Mouse (Mus musculus) heart, embryonic 10.5 days (tissue): Measurements from ENCODE around the gene Phactr1. TPM values are rescaled to one million over a fixed set of nuclear protein-coding genes. Genes with fewer than 3 reads are reported as not detected.
"Not testable (repeated sequence)": the region's sequence is repeated elsewhere in the genome, so short reads cannot be mapped to it uniquely, and the experiment has no call there.

ENCODE experiments used
- DNase-seq: peaks from one replicate; pipeline ENCODE4 v3.0.0-alpha.2; 2017; ENCODE audit warnings: low spot score
- H3K27ac ChIP-seq: fragments of 300-500 bp; sonication (generic); 2 replicates; pipeline ENCODE4 v1.5.1; 2016; ENCODE audit warnings: mild to moderate bottlenecking
- H3K27me3 ChIP-seq: fragments of 300-500 bp; sonication (generic); 2 replicates; pipeline ENCODE4 v1.6.1; 2016; ENCODE audit warnings: mild to moderate bottlenecking; ENCODE audit not compliant: poor library complexity, insufficient read depth, severe bottlenecking
- H3K36me3 ChIP-seq: fragments of 300-500 bp; sonication (generic); 2 replicates; pipeline ENCODE4 v1.6.1; 2016; ENCODE audit warnings: mild to moderate bottlenecking, moderate library complexity
- H3K4me1 ChIP-seq: fragments of 300-500 bp; sonication (generic); 2 replicates; pipeline ENCODE4 v1.6.1; 2016; ENCODE audit warnings: mild to moderate bottlenecking
- H3K4me3 ChIP-seq: fragments of 300-500 bp; sonication (generic); 2 replicates; pipeline ENCODE4 v1.5.1; 2016; ENCODE audit warnings: mild to moderate bottlenecking, moderate library complexity
- H3K9me3 ChIP-seq: fragments of 300-500 bp; sonication (generic); 2 replicates; pipeline ENCODE4 v1.6.1; 2016; ENCODE audit warnings: mild to moderate bottlenecking, moderate library complexity
- WGBS: fragments of 180-500 bp; shearing (Covaris S2); methylation state at CpG from one replicate; pipeline ENCODE4 v1.1.7; 2016; 5-methylcytosine and 5-hydroxymethylcytosine counted together
- polyA plus RNA-seq: library from polyadenylated mRNA; unstranded; fragments of >200 nt; fragmentation: Nextera tagmentation; extraction: Ambion mirVana; gene quantifications from 2 replicates; pipeline ENCODE4 v1.2.1, GENCODE M21; 2016

Phactr1 gene
- polyA plus RNA-seq, 1 experiment from 2014 or later, result 4.1 TPM

DNA sequence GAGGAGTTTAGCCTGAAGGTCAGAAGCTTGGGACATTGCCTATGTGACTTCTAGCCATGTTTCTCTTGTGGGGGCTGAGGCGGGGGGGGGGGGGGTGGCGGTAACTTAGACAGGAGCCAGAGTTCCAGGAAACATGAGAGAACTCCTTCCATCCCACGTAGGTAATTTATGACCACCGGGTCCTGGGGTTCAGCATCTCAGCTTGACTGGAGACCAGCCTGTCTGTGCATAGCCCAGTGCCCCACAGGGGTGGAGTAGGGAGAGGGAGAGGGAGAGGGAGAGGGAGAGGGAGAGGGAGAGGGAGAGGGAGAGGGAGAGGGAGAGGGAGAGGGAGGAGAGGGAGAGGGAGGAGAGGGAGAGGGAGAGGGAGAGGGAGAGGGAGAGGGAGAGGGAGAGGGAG, 264.8 kb downstream of the Phactr1 start:
- H3K36me3 ChIP-seq, H3K27ac ChIP-seq, H3K4me1 ChIP-seq, H3K4me3 ChIP-seq, H3K9me3 ChIP-seq, DNase-seq, H3K27me3 ChIP-seq: not testable (repeated sequence)
- WGBS, result 49% methylated on average over 3 of the region's 4 CpGs

DNA sequence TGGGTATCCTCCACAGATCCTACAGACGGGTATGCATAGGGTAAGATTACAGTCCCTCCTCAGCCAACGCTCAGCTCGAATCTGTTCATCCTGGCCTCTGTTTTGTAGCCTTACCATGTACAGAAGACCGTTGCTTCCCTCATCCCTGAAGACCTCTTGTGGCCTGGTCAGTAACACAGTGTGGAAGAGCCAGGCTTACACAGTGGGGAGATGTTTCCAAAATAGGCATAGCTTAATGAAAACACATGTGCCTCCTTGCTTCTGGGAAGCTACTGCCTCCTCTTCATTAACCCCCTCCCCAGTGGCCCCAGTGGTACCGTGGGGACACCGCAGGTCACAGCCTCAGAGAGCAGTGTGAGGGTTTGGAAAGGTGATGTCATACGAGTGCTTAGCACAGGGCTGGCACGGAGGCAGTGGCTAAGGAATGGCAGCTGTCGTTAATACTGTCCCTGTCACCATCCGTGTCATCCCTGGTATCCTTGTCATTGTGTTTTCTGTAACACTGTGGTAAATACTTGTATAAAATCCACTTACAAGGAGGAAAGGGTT, 268.4 kb downstream of the Phactr1 start:
- WGBS, result 80% methylated on average over 10 of the region's 10 CpGs
- DNase-seq, result no peak
- Histone ChIP-seq H3K4me1 (no peaks in the 10 kb centered on the region; the same call in 1 of the 2 replicates), H3K9me3 (no peaks in the 10 kb centered on the region), H3K36me3 (no peaks in the 10 kb centered on the region), H3K27me3 (no peaks in the 10 kb centered on the region), H3K4me3 (no peak overlapping the region), H3K27ac (no peak overlapping the region)

DNA sequence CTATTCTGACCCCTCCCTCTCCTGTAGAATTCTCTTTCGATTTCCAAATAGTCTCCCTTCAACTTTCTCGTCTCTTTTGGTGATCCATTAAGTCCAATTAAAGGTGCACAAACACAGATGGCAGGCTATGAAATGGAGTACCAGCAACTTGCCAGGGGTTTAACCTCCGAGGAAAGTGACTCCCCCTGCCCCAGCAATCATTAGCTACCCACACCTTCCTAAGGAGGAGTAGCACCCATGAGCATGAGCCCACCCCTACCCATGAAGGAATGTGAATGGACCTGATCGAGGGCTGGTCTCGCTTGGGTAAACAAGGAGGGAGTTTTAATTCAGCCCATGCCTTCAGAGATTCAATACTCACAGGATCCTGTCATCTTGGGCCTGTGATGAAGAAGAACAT, 268.9 kb downstream of the Phactr1 start:
- no peak overlapping the region for H3K4me3 ChIP-seq
- no peaks in the 10 kb centered on the region for H3K9me3 ChIP-seq
- H3K27me3 ChIP-seq, result no peaks in the 10 kb centered on the region
- no peak overlapping the region for H3K27ac ChIP-seq
- no peak for DNase-seq
- H3K36me3 ChIP-seq, result no peaks in the 10 kb centered on the region
- 81% methylated on average over 5 of the region's 5 CpGs for WGBS
- no peaks in the 10 kb centered on the region; the same call in 1 of the 2 replicates for H3K4me1 ChIP-seq

DNA sequence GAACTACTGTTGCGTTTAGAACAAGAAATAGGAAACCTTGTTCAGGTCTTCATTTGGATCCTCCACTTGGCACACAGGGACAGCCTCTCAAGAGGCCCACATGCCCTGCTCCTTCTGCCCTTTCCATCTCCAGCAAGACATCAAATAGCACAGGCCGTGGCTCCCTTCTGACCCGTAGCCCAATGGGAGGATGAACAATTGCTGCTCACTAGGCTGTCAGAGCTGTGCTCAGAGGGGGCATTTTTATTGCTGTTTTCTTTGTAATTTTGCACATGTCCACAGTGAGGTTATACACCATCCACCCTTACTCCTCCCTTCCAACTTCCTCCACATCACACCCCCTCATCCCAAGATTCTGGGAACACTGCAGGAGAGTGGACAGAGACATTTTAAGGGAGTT, 269.6 kb downstream of the Phactr1 start:
- Histone ChIP-seq H3K27ac (no peak overlapping the region), H3K9me3 (no peaks in the 10 kb centered on the region), H3K4me3 (no peak overlapping the region), H3K36me3 (no peaks in the 10 kb centered on the region), H3K4me1 (no peaks in the 10 kb centered on the region; the same call in 1 of the 2 replicates), H3K27me3 (no peaks in the 10 kb centered on the region)
- 84% methylated on average over 3 of the region's 3 CpGs for WGBS
- DNase-seq, result no peak

DNA sequence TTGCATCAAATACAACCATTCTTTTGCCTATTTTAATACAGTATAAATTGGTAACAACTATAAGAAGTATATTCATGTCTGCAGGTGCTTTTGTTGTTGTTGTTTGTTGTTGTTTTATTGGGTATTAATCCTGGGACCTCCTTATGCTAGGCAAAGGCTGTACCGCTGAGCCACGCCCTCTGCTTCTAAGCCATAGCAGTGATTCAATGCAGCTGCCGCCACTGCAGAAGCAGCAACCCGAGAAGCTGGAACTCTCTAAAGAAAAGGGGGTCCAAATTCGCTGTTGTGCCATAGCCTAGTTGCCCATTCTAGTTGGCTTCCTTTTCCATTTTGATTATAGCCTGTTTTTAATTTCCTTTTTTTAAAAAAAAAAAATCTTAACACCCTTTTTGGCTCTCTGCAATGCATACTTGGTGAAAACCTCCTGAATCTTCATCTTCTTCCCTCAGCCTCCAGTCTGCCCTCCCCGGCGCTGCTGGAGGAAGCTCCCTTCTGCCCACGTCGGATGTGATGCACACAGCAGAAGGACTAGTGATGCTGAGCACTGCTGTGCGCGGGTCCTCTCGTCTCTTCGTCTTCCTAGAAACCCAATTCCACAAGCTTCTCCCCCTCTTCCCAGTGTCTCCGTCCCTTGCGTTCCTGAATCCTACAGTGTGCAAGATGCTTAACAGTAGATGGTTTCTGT, 271.8 kb downstream of the Phactr1 start:
- Histone ChIP-seq H3K27ac (no peak overlapping the region), H3K27me3 (no peaks in the 10 kb centered on the region), H3K4me3 (no peak overlapping the region), H3K4me1 (no peaks in the 10 kb centered on the region; the same call in 1 of the 2 replicates), H3K9me3 (no peaks in the 10 kb centered on the region), H3K36me3 (no peaks in the 10 kb centered on the region)
- no peak for DNase-seq
- 64% methylated on average over 15 of the region's 15 CpGs for WGBS

DNA sequence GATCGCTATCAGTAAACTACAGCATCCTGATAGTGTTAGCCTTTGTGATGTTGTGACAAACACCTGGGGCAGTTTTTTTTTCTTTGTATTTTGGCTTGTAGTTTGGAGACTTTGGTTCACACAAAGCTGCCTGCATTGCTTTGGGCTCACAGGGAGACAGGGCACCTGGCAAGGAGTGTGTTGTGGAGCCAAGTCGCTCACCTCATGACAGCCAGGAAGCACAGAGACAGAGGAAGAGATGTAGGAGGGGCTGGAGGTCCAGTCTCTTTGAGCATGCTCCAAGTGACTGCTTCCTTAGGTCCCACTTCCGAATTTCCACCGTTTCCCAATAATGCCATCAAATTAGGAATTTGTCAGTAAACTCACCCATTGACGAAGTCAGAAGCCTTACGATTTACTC, 272.6 kb downstream of the Phactr1 start:
- Histone ChIP-seq H3K4me3 (no peak overlapping the region), H3K36me3 (no peaks in the 10 kb centered on the region), H3K27ac (no peak overlapping the region), H3K9me3 (no peaks in the 10 kb centered on the region), H3K27me3 (no peaks in the 10 kb centered on the region), H3K4me1 (no peaks in the 10 kb centered on the region; the same call in 1 of the 2 replicates)
- no peak for DNase-seq
- 92% methylated on average over 6 of the region's 6 CpGs for WGBS

DNA sequence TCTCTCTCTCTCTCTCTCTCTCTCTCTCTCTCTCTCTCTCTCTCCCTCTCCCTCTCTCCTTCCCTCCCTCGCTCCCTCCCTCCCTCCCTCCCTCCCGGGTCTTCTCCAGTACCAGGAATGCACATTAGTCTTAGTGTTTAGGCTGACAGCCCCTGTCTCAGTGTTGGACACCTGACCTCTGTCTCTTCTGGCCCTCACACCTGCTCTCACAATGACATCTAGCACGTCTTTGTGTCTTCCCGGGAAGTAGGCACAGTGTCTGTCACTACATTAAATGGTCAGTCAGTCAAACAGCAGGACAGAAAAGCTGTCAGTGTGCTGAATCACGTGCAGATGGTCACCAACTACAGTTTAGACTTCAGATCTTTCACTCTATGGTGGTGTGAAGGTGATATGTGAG, 273.7 kb downstream of the Phactr1 start:
- no peak for DNase-seq
- 62% methylated on average over 5 of the region's 5 CpGs for WGBS
- Histone ChIP-seq H3K36me3 (no peaks in the 10 kb centered on the region), H3K4me3 (no peak overlapping the region), H3K27me3 (no peaks in the 10 kb centered on the region), H3K9me3 (no peaks in the 10 kb centered on the region), H3K4me1 (no peaks in the 10 kb centered on the region; the same call in 1 of the 2 replicates), H3K27ac (no peak overlapping the region)

DNA sequence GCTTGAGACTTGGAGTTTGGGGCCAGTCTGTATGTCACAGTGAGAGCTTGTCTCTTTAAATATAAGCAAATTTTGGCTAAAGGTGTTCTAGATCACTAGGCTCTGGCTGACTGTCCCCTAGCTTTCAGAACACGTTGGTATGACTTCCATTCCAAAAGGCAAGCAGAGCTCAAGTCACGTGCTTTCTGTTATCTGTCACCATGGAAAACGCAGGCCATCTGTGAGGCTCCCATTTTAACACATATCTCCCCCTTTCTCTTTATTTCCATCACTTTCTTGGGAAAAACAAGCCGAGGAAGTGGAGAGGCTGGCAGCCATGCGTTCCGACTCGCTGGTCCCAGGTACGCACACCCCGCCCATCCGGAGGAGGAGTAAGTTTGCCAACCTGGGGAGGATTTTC, 275.9 kb downstream of the Phactr1 start:
- H3K36me3 ChIP-seq, result no peaks in the 10 kb centered on the region
- no peaks in the 10 kb centered on the region for H3K27me3 ChIP-seq
- H3K9me3 ChIP-seq, result no peaks in the 10 kb centered on the region
- H3K4me3 ChIP-seq, result no peak overlapping the region
- DNase-seq, result no peak
- H3K27ac ChIP-seq, result no peak overlapping the region
- 76% methylated on average over 10 of the region's 10 CpGs for WGBS
- no peaks in the 10 kb centered on the region for H3K4me1 ChIP-seq

DNA sequence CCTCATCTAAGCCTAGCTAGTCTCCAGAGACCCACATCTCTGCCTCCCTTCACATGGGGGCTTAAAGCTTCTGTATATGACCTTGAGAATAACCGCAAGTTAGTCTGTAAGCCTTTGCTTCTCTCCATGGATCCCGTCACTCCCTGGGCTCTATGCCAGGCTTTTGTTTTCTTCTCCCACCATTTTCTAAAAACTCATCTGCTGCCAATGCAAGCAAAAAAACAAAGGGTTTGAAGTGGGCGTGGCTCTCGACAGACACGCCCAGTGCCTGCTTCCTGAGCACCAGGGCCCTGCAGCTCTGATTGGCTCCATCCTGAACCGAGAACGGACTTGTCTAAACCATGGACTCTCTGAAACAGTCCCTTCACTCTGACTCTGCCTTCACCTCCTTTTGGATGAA, 277.4 kb downstream of the Phactr1 start:
- 62% methylated on average over 7 of the region's 7 CpGs for WGBS
- no peak overlapping the region for H3K27ac ChIP-seq
- DNase-seq, result no peak

DNA sequence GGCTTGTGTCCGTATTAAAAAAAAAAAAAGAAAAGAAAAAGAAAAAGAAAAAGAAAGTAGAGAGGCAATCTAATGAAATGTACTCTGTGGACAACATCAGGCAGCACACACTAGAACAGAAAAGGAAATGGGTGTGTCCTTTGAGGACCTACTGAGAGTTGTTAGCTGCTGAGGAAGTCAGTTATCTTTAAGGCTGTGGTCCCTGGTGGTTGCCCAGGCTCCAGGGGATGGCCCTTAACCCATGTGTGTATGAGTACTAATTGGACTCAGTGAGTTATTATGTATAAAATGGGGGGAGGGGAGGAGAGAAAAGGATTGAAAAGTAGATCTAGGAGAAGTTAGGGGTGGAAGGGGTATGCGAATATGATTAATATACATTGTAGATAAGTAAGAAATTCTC, 278.4 kb downstream of the Phactr1 start:
- no peak for DNase-seq
- no peaks in the 10 kb centered on the region for H3K9me3 ChIP-seq
- WGBS, result 77% methylated on average over 2 of the region's 2 CpGs

More for the DNA sequence above, 277.4 kb downstream of the Phactr1 start:
- no peaks in the 10 kb centered on the region for H3K9me3 ChIP-seq
- no peaks in the 10 kb centered on the region for H3K4me1 ChIP-seq
- no peaks in the 10 kb centered on the region for H3K36me3 ChIP-seq
- no peak overlapping the region for H3K4me3 ChIP-seq
- H3K27me3 ChIP-seq, result no peaks in the 10 kb centered on the region

DNA sequence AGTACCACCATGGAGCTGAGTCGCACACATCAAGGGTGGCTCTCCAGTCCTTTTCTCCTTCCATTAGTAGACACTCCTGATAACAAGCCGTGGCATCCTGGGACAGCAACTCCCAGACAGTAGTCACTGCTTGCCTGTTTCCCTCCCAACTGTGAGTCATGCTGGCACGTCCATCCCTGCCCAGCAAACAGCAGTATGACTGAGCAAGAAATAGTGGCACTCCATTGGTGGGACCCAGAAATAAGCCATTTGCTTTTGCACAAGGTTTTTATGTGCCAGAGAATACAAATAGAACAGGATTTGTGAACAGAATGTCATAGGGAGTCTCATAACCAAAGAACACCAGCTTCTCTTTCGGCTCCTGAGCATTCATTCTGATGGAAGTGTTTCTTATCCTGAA, 281.1 kb downstream of the Phactr1 start:
- no peak overlapping the region for H3K4me3 ChIP-seq
- no peaks in the 10 kb centered on the region for H3K36me3 ChIP-seq
- H3K4me1 ChIP-seq, result no peaks in the 10 kb centered on the region
- 74% methylated on average over 4 of the region's 4 CpGs for WGBS
- no peak for DNase-seq
- no peak overlapping the region for H3K27ac ChIP-seq
- H3K27me3 ChIP-seq, result no peaks in the 10 kb centered on the region
- H3K9me3 ChIP-seq, result no peaks in the 10 kb centered on the region

More for the DNA sequence above, 278.4 kb downstream of the Phactr1 start:
- Histone ChIP-seq H3K27me3 (no peaks in the 10 kb centered on the region), H3K4me1 (no peaks in the 10 kb centered on the region), H3K27ac (no peak overlapping the region), H3K4me3 (no peak overlapping the region), H3K36me3 (no peaks in the 10 kb centered on the region)

DNA sequence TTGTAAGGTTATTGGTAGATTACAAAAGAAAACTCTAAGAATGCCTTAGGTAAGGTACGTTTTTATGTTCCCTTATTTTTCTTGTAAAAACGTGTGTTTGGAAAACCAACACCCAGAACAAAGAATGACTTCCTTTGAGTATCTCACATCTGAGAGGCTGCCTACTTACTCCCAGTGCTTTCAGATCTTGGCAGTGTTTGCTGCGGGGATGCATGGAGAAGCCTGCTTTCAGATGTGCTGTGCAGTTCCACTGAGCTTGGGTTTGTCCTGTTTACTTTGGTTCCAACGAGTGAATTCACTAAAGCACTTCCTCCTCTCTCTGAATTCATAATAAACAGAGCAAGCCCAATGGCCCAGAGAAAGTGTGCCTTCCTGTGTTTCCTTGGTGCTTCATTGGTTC, 288.1 kb downstream of the Phactr1 start:
- no peaks in the 10 kb centered on the region for H3K9me3 ChIP-seq
- no peaks in the 10 kb centered on the region for H3K36me3 ChIP-seq
- no peak overlapping the region for H3K27ac ChIP-seq
- DNase-seq, result no peak
- WGBS, result 63% methylated on average over 4 of the region's 4 CpGs
- H3K27me3 ChIP-seq, result no peaks in the 10 kb centered on the region
- no peaks in the 10 kb centered on the region for H3K4me1 ChIP-seq
- no peak overlapping the region for H3K4me3 ChIP-seq

DNA sequence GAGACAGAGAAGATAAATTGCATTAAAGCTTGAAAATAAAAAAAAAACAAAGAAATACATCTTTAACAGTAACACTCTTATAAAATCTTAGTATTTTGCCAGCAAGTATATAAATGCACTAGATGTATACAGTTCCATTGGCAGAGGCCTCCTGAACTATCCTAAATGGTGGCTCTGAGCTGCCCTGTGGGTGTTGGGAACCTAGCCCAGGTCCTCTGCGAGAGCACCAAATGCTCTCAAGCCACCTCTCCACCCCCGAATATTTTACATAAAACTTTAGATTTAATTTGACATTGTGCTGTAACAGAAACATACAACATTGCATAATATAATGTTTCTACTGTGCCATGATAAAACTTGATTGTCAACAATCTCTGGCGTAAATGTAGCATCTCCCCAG, 293.1 kb downstream of the Phactr1 start:
- no peaks in the 10 kb centered on the region for H3K36me3 ChIP-seq
- 78% methylated on average over 3 of the region's 3 CpGs for WGBS
- no peak for DNase-seq
- no peak overlapping the region for H3K4me3 ChIP-seq
- no peaks in the 10 kb centered on the region for H3K27me3 ChIP-seq
- H3K9me3 ChIP-seq, result no peaks in the 10 kb centered on the region
- H3K4me1 ChIP-seq, result no peaks in the 10 kb centered on the region
- H3K27ac ChIP-seq, result no peak overlapping the region

DNA sequence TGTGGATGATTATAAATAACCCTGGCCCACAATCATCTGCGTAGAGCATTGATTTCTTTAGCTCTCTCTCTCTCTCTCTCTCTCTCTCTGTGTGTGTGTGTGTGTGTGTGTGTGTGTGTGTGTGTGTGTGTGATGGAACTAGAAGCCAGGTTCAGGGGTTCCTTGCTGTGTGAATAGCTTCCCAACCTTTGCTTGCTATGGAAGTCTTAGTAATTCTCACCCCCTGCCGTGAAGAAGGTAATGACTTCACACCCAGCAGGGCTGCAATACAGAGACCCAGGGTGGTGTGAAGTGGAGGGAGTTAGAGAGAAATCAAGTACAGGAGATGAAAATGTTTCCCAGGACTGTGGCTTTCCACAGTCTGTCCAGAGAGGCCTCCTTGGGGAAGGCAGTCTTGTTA, 293.5 kb downstream of the Phactr1 start:
- H3K4me1 ChIP-seq, result no peaks in the 10 kb centered on the region
- no peak overlapping the region for H3K27ac ChIP-seq
- H3K4me3 ChIP-seq, result no peak overlapping the region
- no peak for DNase-seq
- WGBS, result 57% methylated on average over 2 of the region's 2 CpGs
- H3K36me3 ChIP-seq, result no peaks in the 10 kb centered on the region
- H3K9me3 ChIP-seq, result no peaks in the 10 kb centered on the region
- H3K27me3 ChIP-seq, result no peaks in the 10 kb centered on the region
